Mouse (Mus musculus): Measurements from ENCODE around the gene Tspan6.
A peak's percentile ranks its signal among the peaks of the same experiment; 100 is the strongest.

Tspan6 gene

DNA sequence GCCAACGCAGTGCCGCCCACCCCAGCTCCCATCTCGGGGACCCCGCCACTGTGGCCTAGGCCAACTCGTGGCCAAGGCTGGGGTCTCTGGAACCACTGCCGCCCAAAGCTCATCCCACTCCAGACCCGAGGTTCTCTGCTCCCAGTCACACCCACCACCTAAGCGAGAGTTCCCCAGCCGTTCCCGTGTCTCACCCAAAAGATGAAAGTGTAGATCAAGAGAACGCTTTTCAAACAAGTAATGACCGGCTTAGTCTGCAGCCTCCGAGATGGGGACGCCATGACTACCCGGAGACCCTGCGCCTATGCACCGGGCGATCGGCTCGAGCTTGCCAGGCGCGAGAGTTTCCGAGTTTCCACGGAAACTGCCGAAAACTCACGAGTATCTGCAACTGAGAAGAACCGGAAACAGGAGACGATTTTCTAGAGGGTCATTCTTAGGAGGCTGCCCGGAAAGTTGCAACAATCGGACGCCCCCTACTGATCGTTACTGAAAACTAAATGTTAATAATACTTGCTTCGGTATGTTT, at the start of gene Tspan6:
Tspan6 (minus strand) TSS at position 416 of the 529 bp plus-strand sequence.
- peak; percentile 78 for DNase-seq

DNA sequence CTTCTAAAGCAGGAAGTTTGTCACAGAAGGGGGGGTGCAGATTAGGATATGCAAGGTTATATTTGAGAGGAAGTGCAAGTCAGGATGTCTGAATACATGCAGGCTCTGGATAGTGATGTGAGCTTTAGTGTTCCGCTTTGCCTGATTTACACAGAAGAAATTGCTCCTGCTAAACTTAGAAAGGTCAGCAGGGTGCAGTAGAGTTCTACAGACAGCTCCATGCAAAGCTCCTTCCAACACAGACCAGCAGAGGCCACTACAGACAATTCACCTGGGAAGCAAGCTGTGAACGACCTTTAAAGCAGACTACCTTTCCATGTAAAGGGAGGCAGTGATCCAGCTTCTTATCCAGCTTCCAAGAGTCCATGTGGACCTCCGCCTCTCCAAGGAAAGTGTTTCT, 49.2 kb upstream of the Tspan6 start:
- DNase-seq: peak; percentile 14

DNA sequence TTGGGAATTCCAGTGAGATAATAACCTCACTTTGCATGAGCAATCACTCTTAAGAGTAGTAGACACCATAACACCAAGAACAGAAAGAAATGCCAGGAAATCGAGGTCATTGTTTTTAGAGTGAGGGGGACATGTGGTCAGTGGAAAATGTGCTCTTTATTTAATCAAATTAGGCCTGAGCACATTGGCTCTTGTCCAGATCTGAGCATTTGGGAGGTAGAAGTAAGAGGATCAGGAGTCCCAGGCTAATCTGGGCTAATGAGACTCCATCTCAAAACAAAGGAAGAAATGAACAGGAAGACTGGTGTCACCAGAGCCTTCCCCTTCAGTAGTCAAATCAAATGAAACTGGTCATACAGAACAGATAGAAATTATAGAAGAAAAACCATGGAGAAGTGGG, 41.3 kb upstream of the Tspan6 start:
- DNase-seq: no peak

DNA sequence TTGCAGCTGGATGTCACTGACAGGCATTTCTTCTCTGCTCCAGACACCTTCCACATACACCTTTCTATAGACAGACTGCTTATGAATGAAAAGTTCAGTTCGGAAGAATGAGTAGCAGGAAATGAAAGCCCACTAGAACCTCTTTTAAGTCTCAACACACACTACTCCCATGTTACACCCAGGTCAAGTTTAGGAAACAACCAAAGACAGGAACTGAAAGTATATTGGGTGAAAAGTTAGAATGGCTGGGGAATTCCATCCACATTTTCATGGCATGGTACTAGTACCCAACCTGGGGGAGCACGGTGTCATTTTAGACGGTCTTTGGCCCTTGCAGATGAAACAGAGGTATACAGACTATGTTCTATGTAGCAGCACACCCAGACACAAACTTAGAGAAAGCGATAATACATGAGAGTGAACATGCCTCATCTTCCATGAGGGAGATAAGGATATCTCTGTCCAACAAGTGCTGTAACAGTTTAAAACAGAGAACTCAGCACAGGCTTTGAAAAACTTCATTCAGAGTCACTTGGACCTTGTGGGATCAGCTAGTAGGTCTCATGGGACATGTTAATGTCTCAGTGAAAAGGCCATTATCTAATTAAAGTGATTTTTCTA, 38.5 kb upstream of the Tspan6 start:
- DNase-seq: no peak

DNA sequence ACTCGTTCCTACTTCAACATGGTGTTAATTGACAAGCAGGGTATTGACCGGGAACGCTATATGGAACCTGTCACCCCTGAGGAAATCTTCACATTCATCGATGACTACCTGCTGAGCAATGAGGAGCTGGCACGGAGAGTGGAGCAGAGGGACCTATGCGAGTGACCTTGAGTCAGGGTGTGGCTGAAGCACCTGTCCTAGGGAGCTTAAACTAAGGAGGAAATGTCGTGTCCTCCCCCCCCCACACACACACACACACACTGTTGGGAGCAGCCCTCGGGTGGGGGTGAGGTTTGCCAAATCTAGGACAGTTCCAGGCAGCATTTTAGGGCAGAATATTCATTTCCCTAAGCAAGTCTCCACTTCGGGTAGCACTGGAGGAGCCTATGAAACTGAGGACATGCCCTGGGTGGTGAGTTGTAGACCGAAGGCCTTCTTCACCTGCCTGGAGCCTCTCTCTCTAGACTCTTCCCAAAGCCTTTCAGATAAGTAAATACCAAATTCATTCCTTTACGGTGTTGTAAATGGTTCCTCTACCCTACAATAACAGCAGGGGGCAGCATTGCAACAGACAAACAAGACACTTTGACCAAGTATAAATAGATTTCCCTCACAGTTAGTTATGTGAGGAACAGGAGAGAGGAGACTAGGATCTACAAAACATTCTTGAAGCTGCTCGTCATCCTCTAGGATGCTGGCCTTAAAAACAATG, 33.2 kb upstream of the Tspan6 start:
- peak; percentile 6 for DNase-seq

DNA sequence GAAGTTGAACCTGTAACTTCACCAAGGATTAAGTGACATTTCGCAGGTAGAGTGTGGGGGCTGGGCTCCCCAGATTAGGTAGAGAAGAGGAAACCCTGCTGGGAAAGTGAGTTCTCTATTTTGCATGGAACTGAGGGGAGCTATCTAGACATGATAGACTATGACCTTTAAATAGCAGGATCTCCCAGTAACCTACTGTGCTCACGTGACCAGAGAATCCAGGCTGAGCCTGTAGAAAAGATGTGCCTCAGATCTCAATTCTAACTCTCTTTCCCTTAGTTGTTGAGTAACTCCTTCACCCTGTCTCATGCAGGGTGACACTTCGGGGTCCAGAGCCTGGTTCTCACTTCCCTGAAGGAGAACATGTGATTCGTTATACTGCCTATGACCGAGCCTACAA, 28.5 kb upstream of the Tspan6 start:
- no peak for DNase-seq

DNA sequence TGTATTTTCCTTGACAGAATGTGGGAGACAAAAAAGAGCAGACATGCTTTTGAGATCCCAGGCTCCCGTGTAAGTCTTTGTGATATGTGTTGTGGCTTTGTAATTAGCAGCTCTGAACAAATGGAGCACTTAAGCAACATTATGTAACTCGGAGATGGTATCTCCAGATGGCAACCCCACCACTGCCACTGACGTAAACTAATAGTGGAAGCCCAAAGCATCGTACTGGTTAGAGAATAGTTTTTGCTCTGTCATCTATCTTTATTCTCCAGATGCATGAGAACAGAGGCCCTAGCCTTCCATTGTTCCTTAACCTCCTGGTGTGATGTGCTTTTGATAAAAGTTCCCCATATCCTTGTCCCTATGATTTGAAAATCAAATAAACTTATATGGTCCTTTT, 23.0 kb upstream of the Tspan6 start:
- DNase-seq: no peak

DNA sequence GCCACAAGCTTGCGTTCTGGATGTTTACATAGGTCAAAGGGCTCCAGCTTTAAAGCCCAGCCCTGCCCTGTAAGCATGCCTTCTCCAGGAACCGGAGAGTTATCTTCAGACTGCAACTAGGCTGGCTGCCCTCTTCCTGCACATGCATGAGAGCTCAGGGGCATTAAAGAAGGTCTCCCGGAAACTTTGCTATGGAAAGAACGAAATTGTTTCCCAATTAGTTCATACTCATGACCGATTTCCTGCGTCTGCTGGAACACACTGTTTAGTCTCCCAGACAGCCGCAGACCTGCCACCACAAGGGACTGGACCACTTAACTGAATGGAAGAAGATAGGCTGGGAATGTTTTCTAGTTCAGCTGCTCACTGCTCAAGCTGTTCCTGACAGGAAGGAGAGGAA, 16.0 kb upstream of the Tspan6 start:
- no peak for DNase-seq

DNA sequence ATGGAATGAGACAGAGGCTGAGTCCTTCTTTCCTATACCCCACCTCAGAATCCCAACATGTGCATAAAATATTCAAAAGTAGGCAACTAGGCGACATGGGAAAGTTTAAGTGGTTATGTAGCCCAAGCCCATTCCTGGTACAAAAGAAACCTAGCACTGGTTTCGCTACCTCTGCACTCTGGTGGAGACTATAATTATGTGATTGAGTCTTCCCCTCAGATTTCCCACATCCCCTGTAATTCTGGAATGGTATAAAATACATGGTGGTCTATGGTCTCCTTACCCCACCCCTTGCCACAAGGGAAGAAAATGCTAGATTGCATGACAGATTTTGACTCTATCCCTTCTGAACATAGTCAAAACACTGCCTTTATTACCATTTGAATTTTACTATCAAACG, 14.8 kb upstream of the Tspan6 start:
- DNase-seq: no peak

DNA sequence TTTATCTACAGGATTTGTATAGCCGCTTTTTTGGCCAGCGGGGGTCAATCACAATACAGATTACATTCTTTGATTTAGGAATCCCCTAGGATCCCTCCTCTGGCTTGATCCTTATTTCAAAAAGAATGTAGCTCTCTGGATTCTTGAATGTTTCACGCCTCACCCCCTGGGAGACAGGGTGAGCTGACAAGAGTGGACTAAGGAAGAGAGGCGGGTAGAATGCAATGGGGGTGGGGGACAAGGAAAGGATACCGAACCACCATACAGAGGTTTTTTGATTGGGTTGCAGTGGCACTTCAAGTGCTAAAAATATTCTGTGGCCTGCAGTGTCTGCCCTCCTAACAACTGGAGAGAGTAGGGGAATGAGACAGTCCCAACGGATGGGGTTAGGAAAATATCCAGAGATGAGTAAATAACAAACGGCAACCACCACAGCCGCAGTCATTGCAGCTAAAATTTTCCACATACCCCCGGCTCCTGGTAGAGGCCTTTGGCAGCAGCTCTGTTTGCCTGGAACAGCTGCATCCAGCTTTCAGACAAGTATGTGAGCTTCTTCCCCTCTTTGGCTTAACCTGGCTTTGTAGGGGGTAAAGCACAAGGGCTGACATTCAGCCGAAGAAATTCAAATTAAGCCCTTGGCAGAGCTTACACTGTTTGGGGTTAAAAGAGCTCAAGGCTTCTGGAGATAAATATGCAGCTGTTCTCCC, 13.3 kb upstream of the Tspan6 start:
- no peak for DNase-seq

DNA sequence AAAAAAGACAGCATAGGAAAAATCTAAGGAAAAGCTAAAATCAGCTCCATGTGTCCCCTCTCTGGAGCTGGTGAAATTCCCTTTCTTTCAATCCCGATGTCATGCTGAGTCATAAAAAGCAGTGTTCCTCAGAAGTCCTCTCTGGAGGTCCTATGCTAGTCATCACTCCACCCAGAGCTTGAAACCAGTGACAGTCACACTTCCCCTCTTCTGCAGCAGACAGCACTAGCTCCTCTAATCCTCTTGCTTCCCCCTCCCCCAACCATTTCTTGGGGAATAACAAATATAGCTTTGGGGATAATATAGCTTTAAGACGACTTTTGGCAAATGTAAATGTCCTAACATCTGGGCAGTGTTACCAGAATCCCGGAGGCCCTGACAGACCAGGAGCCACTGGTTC, 10.0 kb upstream of the Tspan6 start, which contains the start of gene Srpx2:
Srpx2 (plus strand) TSS at position 166 of the 400 bp plus-strand sequence.
- DNase-seq: no peak

DNA sequence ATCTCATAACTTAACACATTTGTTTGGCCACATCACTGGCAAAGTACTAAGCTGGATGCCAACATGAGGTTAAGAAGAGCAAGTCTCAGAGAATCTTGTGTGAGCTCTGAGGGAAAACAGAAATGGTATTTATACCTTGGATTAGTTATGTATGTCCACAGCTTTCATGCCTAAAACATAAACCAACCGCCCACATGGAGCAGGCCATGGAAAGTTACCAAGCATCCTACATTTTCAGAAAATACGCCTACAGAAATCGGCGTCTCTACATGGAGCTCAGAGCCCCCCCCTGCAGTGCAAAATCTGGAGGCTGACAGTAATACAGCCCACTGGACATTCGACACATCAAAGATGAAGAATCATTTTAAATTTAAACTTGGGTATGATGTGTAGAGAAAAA, 10.1 kb downstream of the Tspan6 start:
- no peak for DNase-seq

DNA sequence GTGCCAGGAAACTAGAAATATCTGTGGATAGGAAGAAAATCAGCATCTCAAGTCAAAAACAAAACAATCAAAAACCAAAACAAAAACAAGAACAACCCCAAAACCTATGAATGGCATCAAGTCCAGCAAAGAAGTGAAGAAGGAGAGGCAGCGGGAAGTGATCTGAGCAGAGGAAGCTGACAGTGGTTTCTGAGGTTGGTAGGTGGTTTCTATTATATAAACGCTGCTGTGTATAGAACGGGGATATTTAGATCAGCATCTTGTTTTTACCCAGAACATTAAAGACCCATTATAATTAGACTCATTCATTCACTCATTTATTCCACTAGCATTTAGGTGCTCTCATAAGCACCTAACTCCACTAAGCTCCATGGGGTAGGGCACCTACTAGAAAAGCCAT, 10.9 kb downstream of the Tspan6 start:
- no peak for DNase-seq

DNA sequence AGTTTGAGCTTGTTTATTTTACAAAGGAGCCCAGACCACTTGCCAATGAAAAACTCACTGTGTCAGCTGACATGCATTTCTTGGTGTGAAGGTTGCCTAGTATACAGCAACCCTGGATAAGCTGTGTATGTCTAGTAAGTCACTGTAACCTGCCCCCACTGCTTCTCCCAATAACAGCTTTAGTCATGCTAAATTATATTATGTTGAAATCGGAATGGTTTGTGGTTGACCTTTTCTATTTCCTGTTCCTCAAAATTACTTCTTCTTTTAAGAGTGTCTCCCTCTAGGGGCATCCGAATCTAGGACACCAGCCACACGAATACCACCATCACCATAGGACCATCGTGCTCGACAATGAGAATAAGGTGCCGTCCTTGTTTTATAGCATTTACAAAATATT, 28.5 kb downstream of the Tspan6 start:
- no peak for DNase-seq

DNA sequence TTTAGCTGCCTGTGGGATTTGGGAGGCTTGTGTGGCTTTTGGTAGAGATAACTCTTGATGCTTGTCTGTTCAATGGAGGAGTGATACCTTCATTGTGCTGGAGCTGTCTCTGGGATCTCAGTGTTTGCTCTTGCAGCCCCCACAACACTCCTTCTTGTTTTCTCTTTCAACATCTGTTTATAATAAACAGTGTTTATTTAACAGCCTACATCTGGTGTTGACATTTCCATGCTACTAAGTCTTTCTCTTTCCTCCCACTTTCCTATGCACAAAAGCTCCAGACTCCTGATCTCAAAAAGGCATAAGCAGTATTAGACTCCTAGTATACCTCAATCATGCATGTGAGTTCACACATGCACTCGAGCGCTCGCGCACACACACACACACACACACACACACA, 44.6 kb downstream of the Tspan6 start:
- no peak for DNase-seq

DNA sequence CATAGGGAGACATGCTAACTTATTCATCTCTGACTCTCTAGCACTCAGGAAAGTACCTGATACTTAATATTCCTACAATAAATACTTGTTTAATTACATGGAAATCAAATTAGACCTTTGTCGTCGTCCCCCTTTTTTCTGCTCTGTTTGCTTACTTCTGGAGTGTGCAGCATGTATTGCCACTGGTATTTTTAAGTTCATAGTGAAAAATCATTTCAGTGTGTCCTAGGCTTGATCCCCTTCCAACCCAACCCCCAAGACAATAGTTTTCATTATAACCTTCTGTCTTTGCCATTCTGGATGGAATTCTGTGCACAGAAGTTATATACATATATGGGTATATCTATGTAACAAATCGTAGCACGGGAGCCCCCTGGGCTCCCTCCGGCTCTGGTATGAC, 47.5 kb downstream of the Tspan6 start, which contains the start of gene Tnmd:
Tnmd (plus strand) TSS at position 301 of the 400 bp plus-strand sequence.
- DNase-seq: no peak
